Mouse (Mus musculus) stomach, embryonic 16.5 days (tissue): ENCODE measurements around the gene Susd2. TPM values are rescaled to one million over a fixed set of nuclear protein-coding genes. Genes with fewer than 3 reads are reported as not detected.
A peak's percentile ranks its signal among the peaks of the same experiment; 100 is the strongest.

Experiments used
- ATAC-seq: fragments of 200-750 bp; cut with Nextera tagmentation; 2 replicates; pipeline ENCODE4 v1.8.0; 2017; ENCODE audit warnings: moderate number of reproducible peaks, moderate TSS enrichment; ENCODE audit not compliant: insufficient read depth, low FRiP score
- H3K27ac ChIP-seq: fragments of 300-500 bp; sonication (generic); 2 replicates; pipeline ENCODE4 v1.5.1; 2014; ENCODE audit warnings: low read length
- H3K27me3 ChIP-seq: fragments of 300-500 bp; sonication (generic); 2 replicates; pipeline ENCODE4 v1.6.1; 2014; ENCODE audit warnings: low read length, control low read depth, mixed read lengths; ENCODE audit not compliant: control insufficient read depth, insufficient read depth
- H3K36me3 ChIP-seq: fragments of 300-500 bp; sonication (generic); 2 replicates; pipeline ENCODE4 v1.6.1; 2014; ENCODE audit warnings: low read length; ENCODE audit not compliant: control insufficient read depth, insufficient read depth
- H3K4me1 ChIP-seq: fragments of 300-500 bp; sonication (generic); 2 replicates; pipeline ENCODE4 v1.6.1; 2014; ENCODE audit warnings: low read length, control low read depth, mixed read lengths; ENCODE audit not compliant: control insufficient read depth, insufficient read depth
- H3K4me2 ChIP-seq: fragments of 300-500 bp; sonication (generic); 2 replicates; pipeline ENCODE4 v1.6.1; 2014; ENCODE audit warnings: low read depth, low read length, mixed read lengths
- H3K4me3 ChIP-seq: fragments of 300-500 bp; sonication (generic); replicated peaks from 2 replicates; pipeline ENCODE4 v1.5.1; 2014; ENCODE audit warnings: mild to moderate bottlenecking, low read length
- H3K9ac ChIP-seq: fragments of 300-500 bp; sonication (generic); 2 replicates; pipeline ENCODE4 v1.6.1; 2014; ENCODE audit warnings: low read length
- H3K9me3 ChIP-seq: fragments of 300-500 bp; sonication (generic); replicated peaks from 2 replicates; pipeline ENCODE4 v1.6.1; 2016; ENCODE audit warnings: low read length, control low read depth; ENCODE audit not compliant: control insufficient read depth
- WGBS: fragments of 180-500 bp; shearing (Covaris S2); extraction: QIAGEN DNeasy Blood & Tissue Kit; methylation state at CpG from one replicate; pipeline ENCODE4 v1.1.7; 2014; 5-methylcytosine and 5-hydroxymethylcytosine counted together
- polyA plus RNA-seq: library from polyadenylated mRNA; unstranded; fragments of >200 nt; fragmentation: Nextera tagmentation; extraction: Ambion mirVana; gene quantifications from 2 replicates; pipeline ENCODE4 v1.2.1, GENCODE M21; 2015

The Susd2 gene
- polyA plus RNA-seq, 1 experiment from 2014 or later, result 16.1 TPM

GRCm38 (mm10) chr10:75592585-75592984 is 51.2 kb downstream of the Susd2 start:
- WGBS, result 69% methylated on average over 7 of the region's 7 CpGs
- Histone ChIP-seq H3K9ac (no peak overlapping the region), H3K4me2 (no peak overlapping the region), H3K9me3 (no peaks in the 10 kb centered on the region), H3K27ac (no peak overlapping the region), H3K4me1 (peaks cover 33% of the 10 kb centered on the region), H3K27me3 (no peaks in the 10 kb centered on the region), H3K36me3 (no peaks in the 10 kb centered on the region), H3K4me3 (no peak overlapping the region)
- no peak for ATAC-seq

- no peak overlapping the region for H3K9ac ChIP-seq
- 69% methylated on average over 12 of the region's 12 CpGs for WGBS
- peak; percentile 16; the same call in 1 of the 2 replicates for ATAC-seq
- H3K9me3 ChIP-seq, result no peaks in the 10 kb centered on the region
- H3K4me2 ChIP-seq, result no peak overlapping the region
- H3K4me3 ChIP-seq, result no peak overlapping the region
- no peaks in the 10 kb centered on the region for H3K27me3 ChIP-seq
- H3K4me1 ChIP-seq, result peaks cover 33% of the 10 kb centered on the region
- H3K36me3 ChIP-seq, result no peaks in the 10 kb centered on the region
- peak overlapping the region; percentile 56 for H3K27ac ChIP-seq
Measured at GRCm38 (mm10) chr10:75591211-75591894, 52.5 kb downstream of the Susd2 start.

DNA sequence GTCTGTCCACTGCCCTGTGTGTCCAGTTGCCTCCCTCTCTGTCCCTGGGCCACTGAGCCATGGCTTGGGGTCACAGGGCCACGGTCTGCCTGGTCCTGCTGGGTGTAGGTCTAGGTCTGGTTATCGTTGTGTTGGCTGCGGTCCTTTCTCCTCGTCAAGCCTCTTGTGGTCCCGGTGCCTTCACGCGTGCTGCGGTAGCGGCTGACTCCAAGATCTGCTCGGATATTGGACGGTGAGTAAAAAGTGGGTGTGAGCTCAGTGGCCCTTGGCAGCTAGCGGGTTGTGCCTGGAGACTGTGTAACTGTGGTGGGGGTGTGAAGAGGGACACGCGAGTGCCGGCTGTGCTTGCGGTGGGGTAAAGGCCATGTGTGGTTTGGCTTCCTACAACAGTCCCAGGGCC is 54.2 kb downstream of the Susd2 start:
- Histone ChIP-seq H3K9me3 (no peaks in the 10 kb centered on the region), H3K36me3 (no peaks in the 10 kb centered on the region), H3K27me3 (no peaks in the 10 kb centered on the region; the same call in 1 of the 2 replicates), H3K4me2 (peak overlapping the region; percentile 46), H3K4me3 (peak overlapping the region; percentile 27), H3K27ac (peak overlapping the region; percentile 64), H3K9ac (peak overlapping the region; percentile 54), H3K4me1 (peaks cover 33% of the 10 kb centered on the region)
- ATAC-seq, result peak; percentile 12; the same call in 1 of the 2 replicates
- 48% methylated on average over 16 of the region's 16 CpGs for WGBS

GRCm38 (mm10) chr10:75589129-75589528 is 54.7 kb downstream of the Susd2 start, which contains the start of gene Ggt5:
Ggt5 (plus strand) TSS chr10:75589340.
- peak; percentile 26; the same call in 1 of the 2 replicates for ATAC-seq
- Histone ChIP-seq H3K36me3 (no peaks in the 10 kb centered on the region), H3K4me3 (peak within 1 kb of the TSS; percentile 27), H3K27me3 (no peaks in the 10 kb centered on the region; the same call in 1 of the 2 replicates), H3K4me1 (peaks cover 33% of the 10 kb centered on the region), H3K27ac (peak within 1 kb of the TSS; percentile 64), H3K4me2 (peak within 1 kb of the TSS; percentile 46), H3K9me3 (no peaks in the 10 kb centered on the region), H3K9ac (peak within 1 kb of the TSS; percentile 54)
- 8% methylated on average over 5 of the region's 5 CpGs for WGBS

GRCm38 (mm10) chr10:75588336-75588735 is 55.5 kb downstream of the Susd2 start:
- no peaks in the 10 kb centered on the region for H3K9me3 ChIP-seq
- H3K27me3 ChIP-seq, result no peaks in the 10 kb centered on the region; the same call in 1 of the 2 replicates
- H3K4me3 ChIP-seq, result no peak overlapping the region
- no peak overlapping the region for H3K4me2 ChIP-seq
- 50% methylated on average over 5 of the region's 5 CpGs for WGBS
- ATAC-seq, result no peak
- H3K9ac ChIP-seq, result no peak overlapping the region
- H3K36me3 ChIP-seq, result no peaks in the 10 kb centered on the region
- H3K27ac ChIP-seq, result no peak overlapping the region
- H3K4me1 ChIP-seq, result peaks cover 33% of the 10 kb centered on the region

- Histone ChIP-seq H3K27ac (no peak overlapping the region), H3K4me2 (no peak overlapping the region), H3K4me1 (peaks cover 33% of the 10 kb centered on the region), H3K9ac (no peak overlapping the region), H3K9me3 (no peaks in the 10 kb centered on the region), H3K27me3 (no peaks in the 10 kb centered on the region; the same call in 1 of the 2 replicates), H3K36me3 (no peaks in the 10 kb centered on the region), H3K4me3 (no peak overlapping the region)
- 83% methylated on average over 4 of the region's 4 CpGs for WGBS
- ATAC-seq, result no peak
Measured at GRCm38 (mm10) chr10:75587781-75588180, 56.0 kb downstream of the Susd2 start.

Other genes with a start within 250 kb of the Susd2 start
- 4.3 and 5.8 TPM in 2 replicates for gene Upb1, start 242.9 kb downstream of the Susd2 start, polyA plus RNA-seq
- 115 and 134 TPM in 2 replicates for gene Snrpd3, start 126.5 kb downstream of the Susd2 start, polyA plus RNA-seq
- 24.7 and 26.7 TPM in 2 replicates for gene Gucd1, start 126.0 kb downstream of the Susd2 start, polyA plus RNA-seq
- gene Lrrc75b, start 83.7 kb downstream of the Susd2 start, polyA plus RNA-seq, result 1.2 and 2.0 TPM in 2 replicates
- gene Ggt1, start 82.4 kb downstream of the Susd2 start, polyA plus RNA-seq, result 35.1 and 35.4 TPM in 2 replicates
- 4.3 and 6.5 TPM in 2 replicates for gene Ggt5, start 54.7 kb downstream of the Susd2 start, polyA plus RNA-seq
- gene Cabin1, start 120.3 kb upstream of the Susd2 start, polyA plus RNA-seq, result 29.3 and 34.0 TPM in 2 replicates
- gene Ddt, start 129.4 kb upstream of the Susd2 start, polyA plus RNA-seq, result 57.1 and 72.9 TPM in 2 replicates
- gene Gm20441, start 136.9 kb upstream of the Susd2 start, polyA plus RNA-seq, result not detected in 2 replicates
- gene Gstt3, start 137.4 kb upstream of the Susd2 start, polyA plus RNA-seq, result 50.2 and 55.5 TPM in 2 replicates
- gene Gstt1, start 154.6 kb upstream of the Susd2 start, polyA plus RNA-seq, result 20.6 and 20.8 TPM in 2 replicates
- gene Gstt4, start 178.5 kb upstream of the Susd2 start, polyA plus RNA-seq, result not detected in 2 replicates
- 64.8 and 76.9 TPM in 2 replicates for gene Gstt2, start 193.4 kb upstream of the Susd2 start, polyA plus RNA-seq
- 1,459 and 1,538 TPM in 2 replicates for gene Mif, start 216.2 kb upstream of the Susd2 start, polyA plus RNA-seq
- 9.6 and 11.9 TPM in 2 replicates for gene Derl3, start 249.4 kb upstream of the Susd2 start, polyA plus RNA-seq